Mouse (Mus musculus) neural tube, embryonic 11.5 days (tissue): Measurements from ENCODE around the gene Pak2. TPM values are rescaled to one million over a fixed set of nuclear protein-coding genes. Genes with fewer than 3 reads are reported as not detected.

ENCODE experiments used
- ATAC-seq: fragments of 200-750 bp; cut with Nextera tagmentation; 2 replicates; pipeline ENCODE4 v1.8.0; 2017; ENCODE audit warnings: moderate number of reproducible peaks, mild to moderate bottlenecking, moderate TSS enrichment, moderate library complexity; ENCODE audit not compliant: insufficient read depth, low FRiP score, low TSS enrichment
- DNase-seq: peaks from one replicate; pipeline ENCODE4 v3.0.0-alpha.2; 2015; ENCODE audit warnings: low spot score
- H3K27ac ChIP-seq: fragments of 300-500 bp; sonication (generic); 2 replicates; pipeline ENCODE4 v1.5.1; 2014; ENCODE audit warnings: low read depth, mild to moderate bottlenecking, low read length
- H3K27me3 ChIP-seq: fragments of 300-500 bp; sonication (generic); 2 replicates; pipeline ENCODE4 v1.6.1; 2014; ENCODE audit warnings: mild to moderate bottlenecking, low read length, mixed read lengths; ENCODE audit not compliant: control insufficient read depth, insufficient read depth
- H3K36me3 ChIP-seq: fragments of 300-500 bp; sonication (generic); 2 replicates; pipeline ENCODE4 v1.6.1; 2014; ENCODE audit warnings: mild to moderate bottlenecking, low read length, moderate library complexity, mixed read lengths; ENCODE audit not compliant: control insufficient read depth, insufficient read depth
- H3K4me1 ChIP-seq: fragments of 300-500 bp; sonication (generic); 2 replicates; pipeline ENCODE4 v1.6.1; 2014; ENCODE audit warnings: low read length, mixed read lengths; ENCODE audit not compliant: control insufficient read depth, insufficient read depth
- H3K4me2 ChIP-seq: fragments of 300-500 bp; sonication (generic); 2 replicates; pipeline ENCODE4 v1.6.1; 2014; ENCODE audit warnings: low read depth, mild to moderate bottlenecking, moderate library complexity
- H3K4me3 ChIP-seq: fragments of 300-500 bp; sonication (generic); 2 replicates; pipeline ENCODE4 v1.5.1; 2014; ENCODE audit warnings: low read depth, low read length
- H3K9ac ChIP-seq: fragments of 300-500 bp; sonication (generic); 2 replicates; pipeline ENCODE4 v1.6.1; 2014; ENCODE audit warnings: mild to moderate bottlenecking, low read length
- H3K9me3 ChIP-seq: fragments of 300-500 bp; sonication (generic); 2 replicates; pipeline ENCODE4 v1.6.1; 2016; ENCODE audit warnings: low read length; ENCODE audit not compliant: control insufficient read depth
- whole genome bisulfite sequencing: fragments of 180-500 bp; shearing (Covaris S2); extraction: QIAGEN DNeasy Blood & Tissue Kit; methylation state at CpG from one replicate; pipeline ENCODE4 v1.1.7; 2014; 5-methylcytosine and 5-hydroxymethylcytosine counted together
- polyA plus RNA-seq: library from polyadenylated mRNA; unstranded; fragments of >200 nt; fragmentation: Nextera tagmentation; extraction: Ambion mirVana; gene quantifications from 2 replicates; pipeline ENCODE4 v1.2.1, GENCODE M21; 2014

The Pak2 gene
- polyA plus RNA-seq: 48.4 and 50.7 TPM in 2 replicates

DNA sequence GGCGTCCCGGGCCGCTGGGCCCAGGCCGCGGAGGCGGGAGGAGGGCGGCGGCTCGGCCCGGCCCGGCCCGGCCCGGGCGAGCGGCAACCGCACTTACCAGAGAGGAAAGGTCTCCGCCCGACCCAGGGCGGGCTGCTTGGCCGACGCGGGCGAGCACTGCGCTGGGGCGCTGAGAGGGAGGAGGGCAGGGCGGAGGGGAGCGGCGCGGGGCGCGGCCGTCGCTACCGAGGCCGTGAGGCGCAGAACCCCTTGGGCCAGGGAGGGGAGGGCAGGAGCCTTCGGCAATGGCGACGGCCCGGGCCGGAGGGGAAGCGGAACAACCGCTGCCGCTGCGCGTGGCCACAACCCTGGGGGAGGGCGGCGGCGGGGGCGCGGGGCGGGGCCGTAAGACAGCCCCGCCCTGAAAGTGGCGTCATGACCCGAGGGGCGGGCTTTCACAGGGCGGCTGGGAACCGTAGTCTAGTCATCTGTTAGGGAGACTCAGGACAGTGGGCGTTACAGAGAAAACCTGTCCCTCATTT is at the start of gene Pak2:
TSS of gene Pak2 (minus strand) at position 352 of the 521 bp plus-strand sequence.
- H3K9ac ChIP-seq: peak within 1 kb of the TSS; percentile 93
- peak within 1 kb of the TSS; percentile 93 for H3K27ac ChIP-seq
- no peaks in the 10 kb centered on the region for H3K36me3 ChIP-seq
- peak within 1 kb of the TSS; percentile 59 for H3K4me2 ChIP-seq
- peak within 1 kb of the TSS; percentile 80 for H3K4me3 ChIP-seq
- ATAC-seq: peak; percentile 97
- under 1% methylated on average over 52 of the region's 60 CpGs for WGBS
- H3K27me3 ChIP-seq: no peaks in the 10 kb centered on the region
- no peaks in the 10 kb centered on the region for H3K9me3 ChIP-seq
- DNase-seq: peak; percentile 92
- H3K4me1 ChIP-seq: peaks cover 9% of the 10 kb centered on the region

DNA sequence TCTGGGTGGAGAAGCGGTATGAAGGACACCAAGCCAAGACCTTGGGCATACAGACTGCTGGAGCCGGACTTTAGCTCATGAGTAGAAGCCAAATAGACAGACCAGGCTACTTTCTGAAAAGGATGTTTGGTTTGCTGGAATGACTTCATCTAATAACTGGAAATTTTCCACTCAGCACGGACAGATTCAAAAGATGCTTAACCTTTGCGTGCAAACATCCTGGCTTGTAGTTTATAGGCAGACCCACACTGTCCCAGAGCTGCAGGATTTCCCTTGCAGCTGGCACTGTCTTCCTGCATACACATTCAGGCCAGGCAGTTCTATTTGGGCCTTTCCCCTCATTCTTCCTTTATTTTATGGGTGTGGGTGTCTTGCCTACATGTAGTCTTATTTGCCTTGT is 47.9 kb upstream of the Pak2 start:
- WGBS: 84% methylated on average over 4 of the region's 4 CpGs
- Histone ChIP-seq H3K4me1 (no peaks in the 10 kb centered on the region), H3K36me3 (no peaks in the 10 kb centered on the region), H3K27ac (no peak overlapping the region), H3K4me3 (no peak overlapping the region), H3K27me3 (no peaks in the 10 kb centered on the region), H3K4me2 (no peak overlapping the region), H3K9me3 (no peaks in the 10 kb centered on the region), H3K9ac (no peak overlapping the region)
- DNase-seq: no peak
- ATAC-seq: no peak

DNA sequence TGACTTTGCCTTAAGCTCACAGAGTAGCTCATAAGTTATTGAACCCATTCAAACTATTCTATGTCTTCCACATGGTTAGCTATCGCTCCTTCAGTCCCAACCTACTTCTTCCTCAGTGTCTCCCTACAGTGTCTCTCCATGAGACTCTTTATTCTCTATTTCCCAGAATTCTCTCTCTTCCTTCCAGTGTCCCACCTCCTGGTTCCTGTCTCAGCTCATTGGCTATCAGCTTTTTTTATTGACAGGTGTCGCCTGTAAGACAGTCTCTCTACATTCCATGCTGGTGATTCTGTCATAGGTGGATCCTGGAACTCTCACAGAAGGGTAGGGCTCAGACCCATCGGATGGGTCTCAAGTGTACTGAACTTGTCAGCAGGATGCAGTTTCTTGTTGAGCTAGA is 46.2 kb upstream of the Pak2 start:
- Histone ChIP-seq H3K27ac (no peak overlapping the region), H3K36me3 (no peaks in the 10 kb centered on the region), H3K9ac (no peak overlapping the region), H3K4me1 (no peaks in the 10 kb centered on the region), H3K9me3 (no peaks in the 10 kb centered on the region), H3K4me2 (no peak overlapping the region), H3K4me3 (no peak overlapping the region), H3K27me3 (no peaks in the 10 kb centered on the region)
- no peak for DNase-seq
- ATAC-seq: no peak
- WGBS: 97% methylated on average over 3 of the region's 3 CpGs

- ATAC-seq: no peak
- Histone ChIP-seq H3K9ac (no peak overlapping the region), H3K27me3 (no peaks in the 10 kb centered on the region), H3K4me2 (no peak overlapping the region), H3K36me3 (no peaks in the 10 kb centered on the region), H3K27ac (no peak overlapping the region), H3K4me1 (no peaks in the 10 kb centered on the region), H3K4me3 (no peak overlapping the region), H3K9me3 (no peaks in the 10 kb centered on the region)
- 76% methylated on average over 17 of the region's 17 CpGs for WGBS
- no peak for DNase-seq
Measured at GRCm38 (mm10) chr16:32124444-32125335, 45.5 kb upstream of the Pak2 start.

DNA sequence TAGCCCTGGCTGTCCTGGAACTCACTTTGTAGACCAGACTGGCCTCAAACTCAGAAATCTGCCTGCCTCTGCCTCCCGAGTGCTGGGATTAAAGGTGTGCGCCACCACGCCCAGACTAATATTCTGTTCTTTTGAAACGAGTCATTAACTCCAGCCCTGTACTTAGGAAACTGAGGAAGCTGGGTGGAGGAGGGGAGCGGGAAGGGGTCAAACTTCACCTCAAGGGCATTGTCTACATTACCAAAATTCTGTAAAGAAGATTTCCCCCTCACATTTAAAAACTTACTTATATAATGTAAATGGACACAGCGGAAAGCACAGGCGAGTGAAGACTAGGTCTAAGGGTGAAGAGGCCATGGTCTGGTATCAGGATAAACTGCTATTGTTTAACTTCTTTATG is 44.9 kb upstream of the Pak2 start:
- Histone ChIP-seq H3K27ac (no peak overlapping the region), H3K27me3 (no peaks in the 10 kb centered on the region), H3K4me1 (no peaks in the 10 kb centered on the region), H3K36me3 (no peaks in the 10 kb centered on the region), H3K4me3 (no peak overlapping the region), H3K4me2 (no peak overlapping the region), H3K9me3 (no peaks in the 10 kb centered on the region), H3K9ac (no peak overlapping the region)
- no peak for ATAC-seq
- 88% methylated on average over 7 of the region's 7 CpGs for WGBS
- no peak for DNase-seq

DNA sequence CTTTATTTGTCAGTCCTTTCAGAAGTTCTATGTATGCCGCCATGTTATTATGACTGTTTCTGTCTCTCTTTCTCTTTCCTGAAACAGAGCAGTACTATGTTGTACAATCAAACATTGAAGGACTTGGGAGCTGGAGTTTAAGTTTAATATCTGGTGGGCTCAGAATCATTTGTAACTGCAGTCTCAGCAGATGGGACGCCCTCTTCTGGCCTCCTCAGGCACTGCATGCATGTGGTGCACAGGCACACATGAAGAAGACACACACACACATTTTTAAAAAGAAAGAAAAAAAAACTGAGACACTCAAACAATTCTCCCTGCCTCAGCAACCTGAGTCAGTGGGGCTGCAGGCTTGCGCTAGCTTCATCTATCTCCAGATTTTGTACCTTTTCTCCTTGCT is 41.3 kb upstream of the Pak2 start:
- H3K9me3 ChIP-seq: no peaks in the 10 kb centered on the region
- ATAC-seq: no peak

DNA sequence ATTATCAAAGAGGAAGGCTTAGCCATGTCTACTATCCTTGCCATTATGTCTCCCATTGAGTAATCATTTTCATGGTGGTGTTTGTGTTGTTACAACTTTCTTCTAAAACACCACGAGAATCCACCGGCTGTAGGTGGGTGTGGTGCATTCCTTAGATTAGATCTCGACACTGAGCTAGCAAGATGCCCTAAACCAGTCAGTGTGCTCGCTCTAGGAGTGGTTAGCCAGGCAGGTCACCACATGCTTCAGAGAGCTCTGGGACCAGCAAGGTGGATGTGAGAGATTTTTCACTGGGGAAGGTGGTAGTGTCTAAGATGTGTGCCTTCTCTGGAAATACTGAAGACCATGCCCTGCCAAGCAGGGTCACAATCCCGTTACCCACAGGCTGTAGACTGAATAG is 37.0 kb upstream of the Pak2 start:
- Histone ChIP-seq H3K27ac (no peak overlapping the region), H3K9me3 (no peaks in the 10 kb centered on the region), H3K9ac (no peak overlapping the region), H3K36me3 (no peaks in the 10 kb centered on the region), H3K4me2 (no peak overlapping the region), H3K27me3 (no peaks in the 10 kb centered on the region), H3K4me3 (no peak overlapping the region), H3K4me1 (no peaks in the 10 kb centered on the region)
- ATAC-seq: no peak
- DNase-seq: no peak
- 49% methylated on average over 5 of the region's 5 CpGs for WGBS

More for the DNA sequence above, 41.3 kb upstream of the Pak2 start:
- H3K27ac ChIP-seq: no peak overlapping the region
- H3K4me1 ChIP-seq: no peaks in the 10 kb centered on the region
- H3K36me3 ChIP-seq: no peaks in the 10 kb centered on the region
- no peak for DNase-seq
- no peaks in the 10 kb centered on the region for H3K27me3 ChIP-seq
- H3K9ac ChIP-seq: no peak overlapping the region
- WGBS: 81% methylated on average over 3 of the region's 3 CpGs
- H3K4me3 ChIP-seq: no peak overlapping the region
- no peak overlapping the region for H3K4me2 ChIP-seq

- Histone ChIP-seq H3K9me3 (no peaks in the 10 kb centered on the region), H3K9ac (no peak overlapping the region), H3K36me3 (no peaks in the 10 kb centered on the region), H3K4me2 (no peak overlapping the region), H3K27me3 (no peaks in the 10 kb centered on the region), H3K4me1 (no peaks in the 10 kb centered on the region), H3K4me3 (no peak overlapping the region), H3K27ac (no peak overlapping the region)
- ATAC-seq (no peak), DNase-seq (no peak)
- WGBS: 69% methylated on average over 6 of the region's 6 CpGs
Measured at GRCm38 (mm10) chr16:32115781-32116180, 36.6 kb upstream of the Pak2 start.
